Mouse (Mus musculus) lung, postnatal 0 days (tissue): ENCODE results near the gene Fsd2. TPM values are rescaled to one million over a fixed set of nuclear protein-coding genes. Genes with fewer than 3 reads are reported as not detected.

Source experiments
- ATAC-seq: fragments of 200-750 bp; cut with Nextera tagmentation; 2 replicates; pipeline ENCODE4 v1.8.0; 2017; ENCODE audit warnings: moderate library complexity
- DNase-seq: peaks from one replicate; pipeline ENCODE4 v3.0.0-alpha.2; 2016; ENCODE audit warnings: low spot score
- H3K27ac ChIP-seq: fragments of 300-500 bp; sonication (generic); 2 replicates; pipeline ENCODE4 v1.5.1; 2014; ENCODE audit warnings: antibody characterized with exemption, mild to moderate bottlenecking, low read length, mixed read lengths
- H3K27me3 ChIP-seq: fragments of 300-500 bp; sonication (generic); replicated peaks from 2 replicates; pipeline ENCODE4 v1.6.1; 2014; ENCODE audit warnings: low read length, mixed read lengths; ENCODE audit not compliant: insufficient read depth
- H3K36me3 ChIP-seq: fragments of 300-500 bp; sonication (generic); 2 replicates; pipeline ENCODE4 v1.6.1; 2014; ENCODE audit warnings: low read length, mixed read lengths; ENCODE audit not compliant: insufficient read depth
- H3K4me1 ChIP-seq: fragments of 300-500 bp; sonication (generic); 2 replicates; pipeline ENCODE4 v1.6.1; 2014; ENCODE audit warnings: antibody characterized with exemption, low read depth, low read length, mixed read lengths; ENCODE audit not compliant: insufficient read depth
- H3K4me2 ChIP-seq: fragments of 300-500 bp; sonication (generic); replicated peaks from 2 replicates; pipeline ENCODE4 v1.6.1; 2014; ENCODE audit warnings: low read depth, mild to moderate bottlenecking, low read length, moderate library complexity, mixed read lengths
- H3K4me3 ChIP-seq: fragments of 300-500 bp; sonication (generic); 2 replicates; pipeline ENCODE4 v1.5.1; 2014; ENCODE audit warnings: low read depth, low read length
- H3K9ac ChIP-seq: fragments of 300-500 bp; sonication (generic); replicated peaks from 2 replicates; pipeline ENCODE4 v1.6.1; 2014; ENCODE audit warnings: low read depth, mild to moderate bottlenecking
- H3K9me3 ChIP-seq: fragments of 300-500 bp; sonication (generic); 2 replicates; pipeline ENCODE4 v1.6.1; 2016; ENCODE audit warnings: low read length, mixed read lengths
- CTCF ChIP-seq: IDR thresholded peaks from 2 replicates; pipeline ENCODE4 v1.5.1; 2016; ENCODE audit warnings: antibody characterized with exemption, mild to moderate bottlenecking
- EP300 ChIP-seq: IDR thresholded peaks from 2 replicates; pipeline ENCODE4 v1.6.1; 2016; ENCODE audit warnings: antibody characterized with exemption, mild to moderate bottlenecking, control low read depth
- WGBS: fragments of 180-500 bp; shearing (Covaris S2); extraction: QIAGEN DNeasy Blood & Tissue Kit; methylation state at CpG from one replicate; pipeline ENCODE4 v1.1.7; 2014; 5-methylcytosine and 5-hydroxymethylcytosine counted together
- polyA plus RNA-seq: library from polyadenylated mRNA; unstranded; fragments of >200 nt; fragmentation: Nextera tagmentation; extraction: Ambion mirVana; gene quantifications from 2 replicates; pipeline ENCODE4 v1.2.1, GENCODE M21; 2015

Gene Fsd2
- polyA plus RNA-seq, 1 experiment from 2014 or later, result 1.0 TPM

GRCm38 (mm10) chr7:81514906-81515590, 51.7 kb downstream of the Fsd2 start:
- DNase-seq, result no peak
- Histone ChIP-seq H3K36me3 (no peaks in the 10 kb centered on the region), H3K4me3 (no peak overlapping the region), H3K9ac (no peak overlapping the region), H3K4me2 (no peak overlapping the region), H3K27ac (no peak overlapping the region), H3K9me3 (no peaks in the 10 kb centered on the region), H3K4me1 (no peaks in the 10 kb centered on the region), H3K27me3 (no peaks in the 10 kb centered on the region)
- no peak for ATAC-seq
- 34% methylated on average over 13 of the region's 13 CpGs for WGBS
- no peak for TF ChIP-seq CTCF
- no peak for TF ChIP-seq EP300

- Histone ChIP-seq H3K9ac (no peak overlapping the region), H3K36me3 (no peaks in the 10 kb centered on the region), H3K27ac (no peak overlapping the region), H3K4me2 (no peak overlapping the region), H3K4me3 (no peak overlapping the region), H3K9me3 (no peaks in the 10 kb centered on the region), H3K27me3 (no peaks in the 10 kb centered on the region), H3K4me1 (no peaks in the 10 kb centered on the region)
- 26% methylated on average over 2 of the region's 2 CpGs for WGBS
- TF ChIP-seq CTCF (no peak), EP300 (no peak)
- no peak for ATAC-seq
- no peak for DNase-seq
Observed at GRCm38 (mm10) chr7:81501050-81501449, 65.7 kb downstream of the Fsd2 start.

DNA sequence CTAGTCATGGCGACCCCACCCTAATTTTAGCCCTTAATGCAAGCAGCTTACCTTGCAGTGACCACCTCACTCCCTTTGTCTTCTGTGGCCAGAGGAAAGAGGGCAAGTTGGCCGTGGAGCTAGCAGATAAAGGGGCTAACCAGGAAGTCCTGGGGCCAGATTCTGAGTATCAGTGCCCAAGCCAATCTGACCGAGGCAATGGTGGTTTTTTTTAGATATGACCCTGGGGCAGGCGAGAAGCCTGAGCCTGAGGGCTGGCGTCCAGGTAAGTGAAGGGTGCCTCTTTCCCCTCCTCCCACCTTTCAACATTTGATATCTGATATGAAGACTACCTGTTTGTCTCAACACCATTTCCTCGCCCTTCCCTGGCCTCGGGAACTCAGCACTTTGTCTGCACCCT, 68.6 kb downstream of the Fsd2 start, which contains the start of gene BC048679:
Gene BC048679, minus strand, starts transcription at position 101 of the 400 bp plus-strand sequence.
- 46% methylated on average over 7 of the region's 7 CpGs for WGBS
- no peaks in the 10 kb centered on the region for H3K9me3 ChIP-seq
- no peaks in the 10 kb centered on the region; the same call in 1 of the 2 replicates for H3K4me1 ChIP-seq
- no peak within 1 kb of the TSS for H3K27ac ChIP-seq
- DNase-seq (no peak), ATAC-seq (no peak)
- H3K9ac ChIP-seq, result no peak within 1 kb of the TSS
- H3K4me2 ChIP-seq, result no peak within 1 kb of the TSS
- no peaks in the 10 kb centered on the region for H3K36me3 ChIP-seq
- TF ChIP-seq CTCF, result no peak
- TF ChIP-seq EP300, result no peak
- H3K27me3 ChIP-seq, result peaks cover 5% of the 10 kb centered on the region
- no peak within 1 kb of the TSS for H3K4me3 ChIP-seq

DNA sequence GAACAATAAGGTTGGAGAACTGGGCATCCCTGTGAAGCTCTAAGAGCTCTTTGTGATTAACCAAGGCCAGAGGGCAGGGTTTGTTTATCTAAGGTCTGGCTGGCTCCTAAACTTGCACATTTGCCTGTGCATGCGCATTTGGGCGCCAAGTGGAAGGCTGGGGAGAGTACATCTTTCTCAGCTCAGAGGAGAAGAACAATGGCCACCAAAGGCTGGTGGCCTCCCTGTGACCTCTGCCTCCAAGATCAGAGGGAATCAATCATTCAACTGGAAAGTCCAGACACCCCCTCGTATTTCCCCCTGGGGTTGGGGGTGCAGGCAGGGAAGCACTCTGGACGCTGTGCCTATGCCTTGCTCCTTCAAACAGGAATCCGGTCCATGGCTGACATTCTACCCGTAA, 69.6 kb downstream of the Fsd2 start:
- Histone ChIP-seq H3K9me3 (no peaks in the 10 kb centered on the region), H3K9ac (no peak overlapping the region), H3K4me3 (no peak overlapping the region), H3K4me1 (no peaks in the 10 kb centered on the region; the same call in 1 of the 2 replicates), H3K27ac (no peak overlapping the region), H3K27me3 (peaks cover 5% of the 10 kb centered on the region), H3K36me3 (no peaks in the 10 kb centered on the region), H3K4me2 (no peak overlapping the region)
- no peak for DNase-seq
- no peak for ATAC-seq
- TF ChIP-seq EP300 (no peak), CTCF (no peak)
- 15% methylated on average over 6 of the region's 6 CpGs for WGBS

DNA sequence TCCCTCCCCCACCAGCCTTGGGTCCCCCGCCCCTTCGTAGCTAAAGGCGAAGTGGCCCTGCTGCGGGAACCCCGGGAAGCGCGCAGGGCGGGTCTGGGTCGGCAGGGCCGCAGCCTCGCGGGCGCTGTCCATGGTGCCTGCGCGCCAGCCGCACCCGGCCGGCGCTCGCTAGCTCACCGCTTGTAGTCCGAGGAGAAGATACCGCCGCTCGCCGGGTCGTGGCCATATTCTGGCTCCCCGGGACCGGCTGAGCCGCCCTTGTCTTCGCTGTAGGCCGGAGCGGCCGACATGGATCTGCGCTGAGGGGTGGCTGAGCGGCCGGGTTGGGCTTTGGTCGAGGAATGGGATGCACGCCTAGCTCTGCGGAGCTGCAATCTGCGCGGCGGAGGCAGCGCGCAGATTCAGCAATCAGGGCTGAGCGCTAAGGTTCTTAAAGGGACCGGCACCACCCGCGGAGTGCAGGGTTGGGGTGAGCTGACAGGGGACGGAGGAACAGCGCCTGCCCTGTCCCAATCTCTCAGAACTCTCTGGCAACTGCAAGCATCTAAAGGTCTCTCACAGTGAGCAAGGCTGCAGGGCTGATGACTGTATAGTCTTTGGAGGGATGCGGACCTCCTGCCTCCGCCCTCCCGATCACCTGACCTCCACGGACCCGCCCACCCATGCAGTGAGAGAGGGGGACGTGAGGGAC, 73.3 kb downstream of the Fsd2 start, which contains the start of gene Ap3b2:
Gene Ap3b2, minus strand, starts transcription at position 595 of the 691 bp plus-strand sequence.
- under 1% methylated on average over 51 of the region's 57 CpGs for WGBS
- DNase-seq (peak; percentile 74), ATAC-seq (peak; percentile 85)
- Histone ChIP-seq H3K4me1 (no peaks in the 10 kb centered on the region; the same call in 1 of the 2 replicates), H3K9ac (no peak within 1 kb of the TSS), H3K27me3 (peaks cover 5% of the 10 kb centered on the region), H3K27ac (no peak within 1 kb of the TSS), H3K9me3 (no peaks in the 10 kb centered on the region), H3K4me3 (peak within 1 kb of the TSS; percentile 29), H3K4me2 (peak within 1 kb of the TSS; percentile 54), H3K36me3 (no peaks in the 10 kb centered on the region)
- TF ChIP-seq EP300 (no peak), CTCF (no peak)

DNA sequence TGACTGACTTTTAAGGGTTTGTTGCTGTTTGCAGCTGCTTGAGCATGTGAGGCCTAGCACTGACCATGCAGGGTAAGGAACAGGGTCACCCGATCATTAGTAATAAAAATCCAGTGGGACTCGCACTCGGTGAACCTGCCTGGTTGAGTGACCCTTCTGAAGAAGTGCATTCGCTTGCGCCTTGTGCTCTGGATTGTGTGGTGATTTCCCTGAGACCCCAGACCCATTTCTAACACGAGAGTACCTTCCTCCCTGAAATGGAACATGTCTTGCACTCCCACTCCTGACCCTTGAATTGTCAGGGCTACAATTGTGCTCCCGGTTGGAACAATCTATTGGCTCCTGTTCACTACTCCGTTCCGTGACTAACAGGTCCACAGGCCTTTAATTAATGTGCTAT, 74.1 kb downstream of the Fsd2 start:
- no peak overlapping the region for H3K4me3 ChIP-seq
- H3K27ac ChIP-seq, result no peak overlapping the region
- WGBS, result 55% methylated on average over 9 of the region's 9 CpGs
- H3K9me3 ChIP-seq, result no peaks in the 10 kb centered on the region
- TF ChIP-seq CTCF, result no peak
- no peak for TF ChIP-seq EP300
- no peaks in the 10 kb centered on the region; the same call in 1 of the 2 replicates for H3K4me1 ChIP-seq
- peaks cover 5% of the 10 kb centered on the region for H3K27me3 ChIP-seq
- no peak overlapping the region for H3K4me2 ChIP-seq
- H3K36me3 ChIP-seq, result no peaks in the 10 kb centered on the region
- DNase-seq, result no peak
- ATAC-seq, result no peak
- H3K9ac ChIP-seq, result no peak overlapping the region
